Mouse (Mus musculus) heart, adult 2 months (tissue): ENCODE results near the gene Gmds. TPM values are rescaled to one million over a fixed set of nuclear protein-coding genes. Genes with fewer than 3 reads are reported as not detected.

Source experiments
- DNase-seq, 2 experiments: peaks; one replicate each; pipeline ENCODE4 v3.0.0; 2021
- H3K27ac ChIP-seq: fragments of 200-600 bp; 2 replicates; pipeline ENCODE4 v1.8.1; 2022
- H3K27me3 ChIP-seq: fragments of 200-500 bp; 2 replicates; pipeline ENCODE4 v1.6.1; 2012; ENCODE audit warnings: mild to moderate bottlenecking, low read length, inconsistent platforms, mixed read lengths; ENCODE audit not compliant: control insufficient read depth, insufficient read depth
- H3K36me3 ChIP-seq: fragments of 200-500 bp; 2 replicates; pipeline ENCODE4 v1.6.1; 2012; ENCODE audit warnings: low read length, inconsistent platforms; ENCODE audit not compliant: control insufficient read depth, insufficient read depth
- H3K4me1 ChIP-seq: fragments of 200-500 bp; 2 replicates; pipeline ENCODE4 v1.6.1; 2011; ENCODE audit warnings: low read length; ENCODE audit not compliant: control insufficient read depth, insufficient read depth
- H3K4me3 ChIP-seq: fragments of 200-600 bp; 2 replicates; pipeline ENCODE4 v1.8.1; 2022
- H3K79me2 ChIP-seq: fragments of 200-500 bp; replicated peaks from 2 replicates; pipeline ENCODE4 v1.6.1; 2012; ENCODE audit warnings: mild to moderate bottlenecking, inconsistent platforms, low read length, moderate library complexity, mixed read lengths; ENCODE audit not compliant: control insufficient read depth, insufficient read depth
- H3K9ac ChIP-seq: fragments of 200-500 bp; 2 replicates; pipeline ENCODE4 v1.6.1; 2012; ENCODE audit warnings: low read depth, mild to moderate bottlenecking, control low read depth, inconsistent platforms, low read length, mixed read lengths
- CTCF ChIP-seq: fragments of 200-600 bp; IDR thresholded peaks from 2 replicates; pipeline ENCODE4 v1.8.1; 2022; ENCODE audit warnings: antibody characterized with exemption, mild to moderate bottlenecking, moderate library complexity
- EP300 ChIP-seq: fragments of 200-500 bp; IDR thresholded peaks from 2 replicates; pipeline ENCODE4 v1.6.1; 2011; ENCODE audit warnings: low read depth, low read length, control low read depth; ENCODE audit not compliant: insufficient read depth
- POLR2A ChIP-seq: fragments of 200-500 bp; IDR thresholded peaks from 2 replicates; pipeline ENCODE4 v1.6.1; 2011; ENCODE audit warnings: mild to moderate bottlenecking, low read depth, low read length, control low read depth; ENCODE audit not compliant: insufficient read depth
- WGBS: fragments of 180-500 bp; shearing (Covaris S2); methylation state at CpG from one replicate; pipeline ENCODE4 v1.1.7; 2018; 5-methylcytosine and 5-hydroxymethylcytosine counted together
- intact Hi-C: fragments of 180-260 bp; cut with DNase I; formaldehyde crosslinking; loops from one replicate; pipeline ENCODE4 v1.15.1; 2025
- polyA plus RNA-seq: library from polyadenylated mRNA; depleted of rRNA; stranded (reverse); fragments of >200 nt; gene quantifications from 2 replicates; pipeline ENCODE4 v1.2.3, GENCODE M21; 2012
- total RNA-seq, 2 experiments: library from RNA; stranded (reverse); gene quantifications; 2 replicates each; pipeline ENCODE4 v1.2.3; 2021

Gmds gene
- total and polyA plus RNA-seq, 3 experiments, result 4.2 to 6.0 (median 5.2) TPM

GRCm38 (mm10) chr13:31943482-31944275 lies 394.9 kb downstream of the Gmds start:
- Histone ChIP-seq H3K27me3 (no peaks in the 10 kb centered on the region), H3K9ac (no peak overlapping the region), H3K4me3 (no peak overlapping the region), H3K4me1 (no peaks in the 10 kb centered on the region), H3K36me3 (no peaks in the 10 kb centered on the region), H3K79me2 (no peaks in the 10 kb centered on the region), H3K27ac (no peak overlapping the region)
- TF ChIP-seq CTCF, result no peak
- WGBS, result 54% methylated on average over 7 of the region's 7 CpGs
- intact Hi-C loops, result no loop called here
- DNase-seq, result no peak

GRCm38 (mm10) chr13:31929299-31929698 lies 409.2 kb downstream of the Gmds start:
- WGBS, result 76% methylated on average over 1 of the region's 1 CpGs
- no peaks in the 10 kb centered on the region for H3K27me3 ChIP-seq
- H3K79me2 ChIP-seq, result no peaks in the 10 kb centered on the region
- H3K27ac ChIP-seq, result no peak overlapping the region
- no peak for DNase-seq
- H3K9ac ChIP-seq, result no peak overlapping the region
- H3K4me3 ChIP-seq, result no peak overlapping the region
- TF ChIP-seq EP300, result no peak
- no peak for TF ChIP-seq CTCF
- no peak for TF ChIP-seq POLR2A
- H3K4me1 ChIP-seq, result no peaks in the 10 kb centered on the region; the same call in 1 of the 2 replicates
- intact Hi-C loops, result no loop called here
- no peaks in the 10 kb centered on the region for H3K36me3 ChIP-seq

GRCm38 (mm10) chr13:31926599-31926998 lies 411.9 kb downstream of the Gmds start:
- H3K4me1 ChIP-seq, result peaks cover under 1% of the 10 kb centered on the region; the same call in 1 of the 2 replicates
- intact Hi-C loops, result no loop called here
- no peaks in the 10 kb centered on the region for H3K27me3 ChIP-seq
- H3K79me2 ChIP-seq, result no peaks in the 10 kb centered on the region
- no peak overlapping the region for H3K27ac ChIP-seq
- no peak overlapping the region for H3K9ac ChIP-seq
- WGBS, result 77% methylated on average over 5 of the region's 5 CpGs
- TF ChIP-seq CTCF (no peak), POLR2A (no peak), EP300 (no peak)
- DNase-seq, result no peak
- H3K36me3 ChIP-seq, result no peaks in the 10 kb centered on the region
- H3K4me3 ChIP-seq, result no peak overlapping the region

GRCm38 (mm10) chr13:31924506-31924905 lies 414.0 kb downstream of the Gmds start:
- intact Hi-C loops, result no loop called here
- WGBS, result 71% methylated on average over 4 of the region's 4 CpGs
- Histone ChIP-seq H3K4me1 (peaks cover 2% of the 10 kb centered on the region; the same call in 1 of the 2 replicates), H3K79me2 (no peaks in the 10 kb centered on the region), H3K4me3 (no peak overlapping the region), H3K36me3 (no peaks in the 10 kb centered on the region), H3K27me3 (no peaks in the 10 kb centered on the region), H3K27ac (no peak overlapping the region), H3K9ac (no peak overlapping the region)
- TF ChIP-seq CTCF (no peak), EP300 (no peak)
- no peak for DNase-seq

- intact Hi-C loops, result no loop called here
- Histone ChIP-seq H3K4me3 (no peak overlapping the region), H3K36me3 (no peaks in the 10 kb centered on the region), H3K27me3 (no peaks in the 10 kb centered on the region), H3K4me1 (peaks cover 2% of the 10 kb centered on the region; the same call in 1 of the 2 replicates), H3K27ac (no peak overlapping the region), H3K9ac (no peak overlapping the region), H3K79me2 (no peaks in the 10 kb centered on the region)
- no peak for DNase-seq
- 79% methylated on average over 2 of the region's 2 CpGs for WGBS
- no peak for TF ChIP-seq POLR2A
- no peak for TF ChIP-seq EP300
- TF ChIP-seq CTCF, result no peak
Measured at GRCm38 (mm10) chr13:31919716-31920115, 418.8 kb downstream of the Gmds start.

GRCm38 (mm10) chr13:31917387-31917786 lies 421.2 kb downstream of the Gmds start:
- Histone ChIP-seq H3K79me2 (no peaks in the 10 kb centered on the region), H3K36me3 (no peaks in the 10 kb centered on the region), H3K27me3 (no peaks in the 10 kb centered on the region), H3K9ac (no peak overlapping the region), H3K4me1 (peaks cover 2% of the 10 kb centered on the region; the same call in 1 of the 2 replicates), H3K27ac (no peak overlapping the region), H3K4me3 (no peak overlapping the region)
- TF ChIP-seq EP300 (no peak), CTCF (no peak), POLR2A (no peak)
- intact Hi-C loops, result no loop called here
- WGBS, result 69% methylated on average over 5 of the region's 5 CpGs
- no peak for DNase-seq
